Mouse (Mus musculus) hindbrain, postnatal 0 days (tissue): ENCODE results near the gene Epas1. TPM values are rescaled to one million over a fixed set of nuclear protein-coding genes. Genes with fewer than 3 reads are reported as not detected.

Experiments
- ATAC-seq: fragments of 200-750 bp; cut with Nextera tagmentation; 2 replicates; pipeline ENCODE4 v1.8.0; 2017; ENCODE audit warnings: mild to moderate bottlenecking, moderate TSS enrichment, moderate library complexity
- DNase-seq: peaks from one replicate; pipeline ENCODE4 v3.0.0-alpha.2; 2015; ENCODE audit warnings: low spot score
- H3K27ac ChIP-seq: fragments of 300-500 bp; sonication (generic); 2 replicates; pipeline ENCODE4 v1.5.1; 2014; ENCODE audit warnings: mild to moderate bottlenecking
- H3K27me3 ChIP-seq: fragments of 300-500 bp; sonication (generic); 2 replicates; pipeline ENCODE4 v1.6.1; 2014; ENCODE audit warnings: low read length, mixed read lengths; ENCODE audit not compliant: insufficient read depth
- H3K36me3 ChIP-seq: fragments of 300-500 bp; sonication (generic); 2 replicates; pipeline ENCODE4 v1.6.1; 2014; ENCODE audit warnings: low read length, mixed read lengths; ENCODE audit not compliant: insufficient read depth
- H3K4me1 ChIP-seq: fragments of 300-500 bp; sonication (generic); 2 replicates; pipeline ENCODE4 v1.6.1; 2014; ENCODE audit warnings: antibody characterized with exemption, low read length, mixed read lengths; ENCODE audit not compliant: insufficient read depth
- H3K4me2 ChIP-seq: fragments of 300-500 bp; sonication (generic); 2 replicates; pipeline ENCODE4 v1.6.1; 2014; ENCODE audit warnings: low read depth, mild to moderate bottlenecking, low read length, moderate library complexity, mixed read lengths
- H3K4me3 ChIP-seq: fragments of 300-500 bp; sonication (generic); 2 replicates; pipeline ENCODE4 v1.5.1; 2014; ENCODE audit warnings: low read length
- H3K9ac ChIP-seq: fragments of 300-500 bp; sonication (generic); replicated peaks from 2 replicates; pipeline ENCODE4 v1.6.1; 2014; ENCODE audit warnings: mild to moderate bottlenecking, low read length, moderate library complexity, mixed read lengths
- H3K9me3 ChIP-seq: fragments of 300-500 bp; sonication (generic); 2 replicates; pipeline ENCODE4 v1.6.1; 2016; ENCODE audit warnings: low read length, mixed read lengths
- CTCF ChIP-seq: IDR thresholded peaks from 2 replicates; pipeline ENCODE4 v1.5.1; 2016; ENCODE audit warnings: antibody characterized with exemption, control low read depth, low read depth
- WGBS: fragments of 180-500 bp; shearing (Covaris S2); extraction: QIAGEN DNeasy Blood & Tissue Kit; methylation state at CpG from one replicate; pipeline ENCODE4 v1.1.7; 2014; 5-methylcytosine and 5-hydroxymethylcytosine counted together
- polyA plus RNA-seq: library from polyadenylated mRNA; unstranded; fragments of >200 nt; fragmentation: Nextera tagmentation; extraction: Ambion mirVana; gene quantifications from 2 replicates; pipeline ENCODE4 v1.2.1, GENCODE M21; 2015
- total RNA-seq: library from RNA; depleted of rRNA; stranded (reverse); fragments of >200 nt; gene quantifications from 2 replicates; pipeline ENCODE4 v1.2.3, GENCODE M21; 2014

Epas1 gene
- total and polyA plus RNA-seq, 2 experiments from 2014 or later = 5.6 to 16.7 TPM

- Histone ChIP-seq H3K4me1 (no peaks in the 10 kb centered on the region), H3K36me3 (no peaks in the 10 kb centered on the region), H3K9me3 (no peaks in the 10 kb centered on the region), H3K9ac (no peak overlapping the region), H3K27ac (no peak overlapping the region), H3K27me3 (no peaks in the 10 kb centered on the region), H3K4me2 (no peak overlapping the region), H3K4me3 (no peak overlapping the region)
- DNase-seq = no peak
- WGBS = 89% methylated on average over 9 of the region's 9 CpGs
- ATAC-seq = no peak
- no peak for TF ChIP-seq CTCF
Measured at GRCm38 (mm10) chr17:86825163-86825902, 71.8 kb downstream of the Epas1 start.

- DNase-seq (no peak), ATAC-seq (no peak)
- Histone ChIP-seq H3K4me3 (no peak overlapping the region), H3K9me3 (no peaks in the 10 kb centered on the region), H3K9ac (no peak overlapping the region), H3K36me3 (no peaks in the 10 kb centered on the region), H3K4me1 (no peaks in the 10 kb centered on the region), H3K27ac (no peak overlapping the region), H3K4me2 (no peak overlapping the region), H3K27me3 (no peaks in the 10 kb centered on the region)
- 91% methylated on average over 17 of the region's 17 CpGs for WGBS
- no peak for TF ChIP-seq CTCF
Measured at GRCm38 (mm10) chr17:86826376-86826775, 72.9 kb downstream of the Epas1 start.

GRCm38 (mm10) chr17:86827391-86828165 lies 74.1 kb downstream of the Epas1 start:
- ATAC-seq = no peak
- H3K9ac ChIP-seq = no peak overlapping the region

GRCm38 (mm10) chr17:86828500-86828899 lies 75.0 kb downstream of the Epas1 start:
- no peaks in the 10 kb centered on the region for H3K9me3 ChIP-seq
- ATAC-seq (no peak), DNase-seq (no peak)
- no peak for TF ChIP-seq CTCF
- no peak overlapping the region for H3K9ac ChIP-seq
- 93% methylated on average over 11 of the region's 11 CpGs for WGBS
- H3K36me3 ChIP-seq = no peaks in the 10 kb centered on the region
- no peak overlapping the region for H3K27ac ChIP-seq
- H3K27me3 ChIP-seq = no peaks in the 10 kb centered on the region
- H3K4me2 ChIP-seq = no peak overlapping the region
- H3K4me3 ChIP-seq = no peak overlapping the region
- no peaks in the 10 kb centered on the region for H3K4me1 ChIP-seq

More at GRCm38 (mm10) chr17:86827391-86828165, 74.1 kb downstream of the Epas1 start:
- Histone ChIP-seq H3K27me3 (no peaks in the 10 kb centered on the region), H3K4me1 (no peaks in the 10 kb centered on the region), H3K4me3 (no peak overlapping the region), H3K36me3 (no peaks in the 10 kb centered on the region), H3K9me3 (no peaks in the 10 kb centered on the region), H3K27ac (no peak overlapping the region), H3K4me2 (no peak overlapping the region)
- TF ChIP-seq CTCF = no peak
- DNase-seq = no peak
- 89% methylated on average over 19 of the region's 19 CpGs for WGBS

GRCm38 (mm10) chr17:86829383-86830175 lies 76.1 kb downstream of the Epas1 start:
- no peaks in the 10 kb centered on the region for H3K4me1 ChIP-seq
- ATAC-seq (no peak), DNase-seq (no peak)
- no peak overlapping the region for H3K9ac ChIP-seq
- no peaks in the 10 kb centered on the region for H3K27me3 ChIP-seq
- no peak for TF ChIP-seq CTCF
- H3K4me3 ChIP-seq = no peak overlapping the region
- 90% methylated on average over 13 of the region's 13 CpGs for WGBS
- H3K27ac ChIP-seq = no peak overlapping the region
- H3K36me3 ChIP-seq = no peaks in the 10 kb centered on the region
- H3K9me3 ChIP-seq = no peaks in the 10 kb centered on the region
- no peak overlapping the region for H3K4me2 ChIP-seq

- Histone ChIP-seq H3K4me2 (no peak overlapping the region), H3K4me3 (no peak overlapping the region), H3K9me3 (no peaks in the 10 kb centered on the region), H3K9ac (no peak overlapping the region), H3K27ac (no peak overlapping the region), H3K27me3 (no peaks in the 10 kb centered on the region), H3K4me1 (no peaks in the 10 kb centered on the region), H3K36me3 (no peaks in the 10 kb centered on the region)
- TF ChIP-seq CTCF = no peak
- DNase-seq = no peak
- no peak for ATAC-seq
- 91% methylated on average over 12 of the region's 12 CpGs for WGBS
Measured at GRCm38 (mm10) chr17:86830893-86831292, 77.4 kb downstream of the Epas1 start.
